Mouse (Mus musculus) liver, embryonic 13.5 days (tissue): ENCODE measurements around the gene Atad2b. TPM values are rescaled to one million over a fixed set of nuclear protein-coding genes. Genes with fewer than 3 reads are reported as not detected.

ENCODE experiments used
- ATAC-seq: fragments of 200-750 bp; cut with Nextera tagmentation; 2 replicates; pipeline ENCODE4 v1.8.0; 2017; ENCODE audit warnings: low read depth, mild to moderate bottlenecking, moderate number of reproducible peaks, moderate library complexity
- DNase-seq: peaks from one replicate; pipeline ENCODE4 v3.0.0; 2022
- H3K27ac ChIP-seq: fragments of 300-500 bp; sonication (generic); 2 replicates; pipeline ENCODE4 v1.5.1; 2015; ENCODE audit warnings: moderate library complexity, mild to moderate bottlenecking, inconsistent platforms
- H3K27me3 ChIP-seq: fragments of 300-500 bp; sonication (generic); 2 replicates; pipeline ENCODE4 v1.6.1; 2015; ENCODE audit warnings: mild to moderate bottlenecking, inconsistent platforms
- H3K36me3 ChIP-seq: fragments of 300-500 bp; sonication (generic); 2 replicates; pipeline ENCODE4 v1.6.1; 2015; ENCODE audit warnings: mild to moderate bottlenecking, inconsistent platforms
- H3K4me1 ChIP-seq: fragments of 300-500 bp; sonication (generic); replicated peaks from 2 replicates; pipeline ENCODE4 v1.6.1; 2015; ENCODE audit warnings: inconsistent platforms
- H3K4me2 ChIP-seq: fragments of 300-500 bp; sonication (generic); 2 replicates; pipeline ENCODE4 v1.6.1; 2015; ENCODE audit warnings: inconsistent platforms, mild to moderate bottlenecking, moderate library complexity
- H3K4me3 ChIP-seq: fragments of 300-500 bp; sonication (generic); replicated peaks from 2 replicates; pipeline ENCODE4 v1.5.1; 2015; ENCODE audit warnings: mild to moderate bottlenecking, inconsistent platforms
- H3K9ac ChIP-seq: fragments of 300-500 bp; sonication (generic); 2 replicates; pipeline ENCODE4 v1.6.1; 2015; ENCODE audit warnings: mild to moderate bottlenecking, inconsistent platforms
- H3K9me3 ChIP-seq: fragments of 300-500 bp; sonication (generic); replicated peaks from 2 replicates; pipeline ENCODE4 v1.6.1; 2016; ENCODE audit warnings: inconsistent platforms
- WGBS: fragments of 180-500 bp; shearing (Covaris S2); methylation state at CpG from one replicate; pipeline ENCODE4 v1.1.7; 2015; ENCODE audit not compliant: insufficient replicate concordance; 5-methylcytosine and 5-hydroxymethylcytosine counted together
- polyA plus RNA-seq: library from polyadenylated mRNA; unstranded; fragments of >200 nt; fragmentation: Nextera tagmentation; extraction: Ambion mirVana; gene quantifications from 2 replicates; pipeline ENCODE4 v1.2.1, GENCODE M21; 2015

The Atad2b gene
- polyA plus RNA-seq, 1 experiment from 2014 or later, result 5.1 TPM

GRCm38 (mm10) chr12:5088639-5089038 lies 171.5 kb downstream of the Atad2b start:
- ATAC-seq (no peak), DNase-seq (no peak)
- no peaks in the 10 kb centered on the region for H3K4me1 ChIP-seq
- H3K9ac ChIP-seq, result no peak overlapping the region
- 41% methylated on average over 1 of the region's 1 CpGs for WGBS
- H3K4me3 ChIP-seq, result no peak overlapping the region
- no peak overlapping the region for H3K4me2 ChIP-seq
- H3K36me3 ChIP-seq, result no peaks in the 10 kb centered on the region
- H3K9me3 ChIP-seq, result no peaks in the 10 kb centered on the region
- H3K27ac ChIP-seq, result no peak overlapping the region
- no peaks in the 10 kb centered on the region for H3K27me3 ChIP-seq

Other genes starting within 250 kb of the Atad2b start
- 0.05 TPM in 1 of 2 replicates, not detected in the other for gene Fam228a, start 178.9 kb upstream of the Atad2b start, polyA plus RNA-seq
- 1.2 and 1.5 TPM in 2 replicates for gene Pfn4, start 148.3 kb upstream of the Atad2b start, polyA plus RNA-seq
- 0.87 and 0.89 TPM in 2 replicates for gene Fam228b, start 148.1 kb upstream of the Atad2b start, polyA plus RNA-seq
- gene Sf3b6, start 99.8 kb upstream of the Atad2b start, polyA plus RNA-seq, result 147 and 158 TPM in 2 replicates
- 3.2 and 3.6 TPM in 2 replicates for gene Fkbp1b, start 75.8 kb upstream of the Atad2b start, polyA plus RNA-seq
- 16.1 and 17.3 TPM in 2 replicates for gene Wdcp, start 74.0 kb upstream of the Atad2b start, polyA plus RNA-seq
- 61.2 and 64.9 TPM in 2 replicates for gene Mfsd2b, start 43.0 kb upstream of the Atad2b start, polyA plus RNA-seq
- 35.8 and 45.1 TPM in 2 replicates for gene Ubxn2a, start 9.6 kb upstream of the Atad2b start, polyA plus RNA-seq